Mouse (Mus musculus) c-Kit-positive CD71-positive TER-119-negative erythroid progenitor cells, embryonic 14.5 days (primary cell): Measurements from ENCODE around the gene Fam81a.
A peak's percentile ranks its signal among the peaks of the same experiment; 100 is the strongest.

Experiments used
- DNase-seq: peaks from one replicate; pipeline ENCODE4 v3.0.0-alpha.2; 2013; ENCODE audit warnings: low read depth

Fam81a gene

GRCm38 (mm10) chr9:70142460-70142859 lies at the start of gene Fam81a:
TSS of gene Fam81a (minus strand) at chr9:70142560.
- DNase-seq: no peak

- DNase-seq: no peak
Observed at GRCm38 (mm10) chr9:70182639-70183038, 40.3 kb upstream of the Fam81a start.

DNA sequence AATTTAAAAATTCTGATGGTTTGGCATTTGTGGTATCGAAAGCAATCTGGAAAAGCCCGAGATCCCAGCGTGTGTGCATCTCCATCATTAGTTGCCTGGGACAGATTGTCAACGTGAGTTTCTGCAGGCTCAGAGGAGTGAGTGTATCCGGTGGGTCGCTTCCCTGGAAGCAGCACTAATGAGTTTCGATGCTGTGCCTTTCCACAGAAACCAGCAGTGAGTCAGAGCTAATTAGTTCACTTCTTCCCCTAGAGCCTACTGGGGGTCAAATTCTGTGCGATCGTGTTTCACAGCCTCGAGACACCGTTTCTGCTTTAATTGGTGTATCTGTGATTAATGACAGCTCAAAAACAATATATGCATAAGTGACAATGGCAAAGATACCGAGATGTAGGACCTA lies 39.4 kb upstream of the Fam81a start:
- no peak for DNase-seq

DNA sequence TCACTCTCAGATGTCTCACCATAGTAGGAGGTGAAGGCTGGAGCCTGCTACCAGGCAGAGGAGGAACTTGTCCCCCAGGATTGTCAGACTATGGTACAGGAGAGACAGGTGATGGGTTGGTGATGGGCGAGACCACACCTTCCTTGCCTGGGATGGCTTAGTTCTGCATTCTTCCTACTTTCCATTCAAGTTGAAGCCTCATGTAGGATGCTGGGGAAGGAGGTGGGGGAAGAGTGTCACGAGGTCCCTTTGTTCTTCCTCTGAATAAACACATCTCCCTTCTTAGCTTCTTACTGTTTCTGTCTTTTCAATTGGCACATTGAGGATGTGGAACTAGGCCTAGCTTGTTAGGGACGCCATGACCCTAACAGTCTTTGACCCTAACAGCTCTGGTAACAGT lies 33.9 kb upstream of the Fam81a start:
- DNase-seq: no peak

DNA sequence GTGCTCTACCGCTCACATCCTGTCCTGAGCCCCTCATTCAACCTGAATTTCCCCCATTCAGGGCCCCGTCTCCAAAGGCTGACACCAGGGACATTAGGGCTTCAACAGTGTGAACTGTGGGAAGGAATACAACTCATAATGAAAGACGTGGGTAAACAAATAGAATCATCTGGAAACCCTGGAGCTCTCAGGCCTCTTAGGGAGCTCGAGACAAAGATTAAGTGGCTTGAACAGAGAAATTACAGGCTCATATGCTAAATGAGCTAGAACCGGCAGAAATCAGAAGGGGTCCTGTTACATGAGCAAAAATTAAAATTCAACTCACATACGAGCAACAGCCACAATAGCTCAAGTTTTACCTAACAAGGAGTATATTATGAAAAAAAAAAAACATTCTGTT lies 32.5 kb upstream of the Fam81a start:
- DNase-seq: no peak

DNA sequence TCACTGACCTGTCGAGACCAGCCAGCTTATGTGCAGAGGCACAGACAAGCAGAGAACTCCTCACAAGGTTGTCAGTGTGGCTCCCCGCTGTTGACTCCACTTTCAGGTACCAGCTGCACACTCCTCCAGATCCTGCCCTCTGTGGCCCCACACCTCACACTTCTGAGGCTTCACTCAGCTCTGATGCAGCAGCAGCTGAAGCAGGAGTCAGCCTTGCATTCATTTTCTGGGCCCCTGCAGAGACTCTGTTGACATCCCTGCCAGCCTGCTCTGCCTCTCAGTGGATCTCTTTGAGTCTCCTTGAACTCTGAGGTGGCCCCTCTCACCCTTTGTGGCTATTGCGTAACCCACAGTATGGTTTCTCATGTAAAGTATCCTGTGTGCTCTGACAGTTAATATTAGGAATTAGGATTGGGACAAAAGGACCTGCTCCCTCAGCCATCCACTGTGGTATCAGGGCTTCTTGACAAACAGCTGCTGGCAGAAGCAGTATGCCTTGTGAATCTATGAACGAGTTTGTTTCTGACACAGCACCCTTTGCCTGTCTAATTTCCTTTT lies 32.0 kb upstream of the Fam81a start:
- DNase-seq: no peak

DNA sequence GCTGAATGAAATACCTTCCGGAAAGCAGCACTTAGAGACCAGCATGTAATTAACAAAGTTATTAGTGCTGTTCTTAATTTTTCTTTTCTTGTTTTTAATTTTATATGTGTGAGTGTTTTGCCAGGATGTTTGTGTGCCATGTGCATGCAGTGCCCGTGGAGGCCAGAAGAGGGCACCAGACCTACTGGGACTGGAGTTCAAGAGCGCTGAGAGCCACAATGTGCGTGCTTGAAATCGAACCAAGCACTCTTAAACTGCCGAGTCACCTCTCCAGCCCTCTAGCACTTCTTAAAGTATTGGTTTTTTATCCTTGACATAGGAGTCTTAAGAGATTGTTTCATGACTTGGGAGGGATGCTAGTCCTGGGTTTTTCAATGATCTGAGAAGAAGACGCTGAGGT lies 26.6 kb upstream of the Fam81a start:
- DNase-seq: peak; percentile 2

DNA sequence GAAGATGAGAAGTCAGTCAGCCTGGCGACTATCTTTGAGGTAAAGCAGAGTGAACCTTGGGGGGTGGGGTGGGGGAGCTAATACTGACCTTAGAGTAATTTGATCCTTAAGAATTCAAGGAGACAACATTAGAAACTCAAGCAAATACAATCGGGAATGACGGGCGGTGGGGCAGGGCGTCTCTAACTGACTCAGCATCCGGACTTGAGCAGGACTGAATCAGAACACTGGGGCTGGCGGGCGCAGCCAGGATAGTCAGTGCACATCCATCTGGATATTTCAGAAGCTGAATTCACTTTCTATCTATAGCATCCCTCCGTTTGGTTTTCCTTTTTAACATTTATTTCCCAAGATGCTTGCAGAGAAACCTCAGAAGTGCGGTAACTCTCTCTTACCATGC lies 17.7 kb upstream of the Fam81a start:
- DNase-seq: no peak

DNA sequence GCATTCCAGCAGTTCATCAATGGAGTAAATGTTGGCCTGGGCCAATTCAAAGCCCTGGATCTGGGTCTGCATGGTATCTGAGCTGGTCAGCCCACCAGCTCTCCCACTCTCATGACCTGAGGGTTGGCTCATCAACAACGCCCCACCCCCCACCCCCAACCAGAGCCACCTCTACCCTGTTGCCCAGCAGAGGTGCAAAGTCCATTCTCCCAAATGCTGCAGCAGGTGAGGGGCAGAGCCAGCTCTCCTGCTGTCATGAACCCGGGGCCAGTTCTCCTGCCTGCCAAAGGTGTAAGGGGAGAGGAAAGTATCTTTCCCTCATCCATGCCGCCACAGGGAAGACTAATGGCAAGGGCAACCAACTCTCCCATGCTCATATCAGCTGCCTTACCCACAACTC lies 5.3 kb upstream of the Fam81a start:
- DNase-seq: no peak

DNA sequence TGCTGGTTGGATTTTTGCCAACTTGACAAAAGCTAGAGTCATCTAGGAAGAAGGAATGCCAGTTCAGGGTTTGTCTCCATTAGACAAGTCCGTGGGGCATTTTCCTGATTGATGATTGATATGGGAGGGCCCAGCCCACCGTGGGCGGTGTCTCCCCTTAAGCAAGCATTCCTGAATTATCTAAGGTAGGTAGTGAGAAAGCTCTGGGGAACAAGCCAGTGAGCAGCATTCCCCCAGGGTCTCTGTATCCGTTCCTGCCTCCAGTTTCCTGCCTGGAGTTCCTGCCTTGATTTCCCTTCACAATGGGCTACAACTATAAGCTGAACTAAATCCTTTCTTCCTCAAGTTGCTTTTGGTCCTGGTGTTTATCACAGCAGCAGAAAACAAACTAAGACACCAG lies 3.1 kb upstream of the Fam81a start:
- no peak for DNase-seq

DNA sequence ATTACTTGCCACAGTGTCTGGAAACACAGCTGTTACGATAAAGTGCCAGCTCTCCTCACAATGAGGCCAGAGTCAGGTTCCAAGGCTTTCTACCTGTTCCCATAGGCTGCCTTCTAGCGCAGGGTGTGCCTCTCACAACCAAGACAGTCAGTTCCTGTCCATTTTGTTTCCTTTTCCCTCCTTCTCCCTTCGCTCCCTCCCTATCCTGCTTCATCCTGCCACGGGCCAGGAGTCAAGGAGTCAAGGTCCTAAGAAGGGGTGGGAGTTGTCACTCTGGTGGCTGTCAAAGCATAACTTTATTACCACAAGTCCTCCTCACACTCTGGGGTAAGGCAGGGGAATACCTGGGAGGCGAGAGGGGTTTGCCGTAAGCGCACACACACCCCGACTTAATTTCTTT lies 966 bp upstream of the Fam81a start:
- DNase-seq: no peak

DNA sequence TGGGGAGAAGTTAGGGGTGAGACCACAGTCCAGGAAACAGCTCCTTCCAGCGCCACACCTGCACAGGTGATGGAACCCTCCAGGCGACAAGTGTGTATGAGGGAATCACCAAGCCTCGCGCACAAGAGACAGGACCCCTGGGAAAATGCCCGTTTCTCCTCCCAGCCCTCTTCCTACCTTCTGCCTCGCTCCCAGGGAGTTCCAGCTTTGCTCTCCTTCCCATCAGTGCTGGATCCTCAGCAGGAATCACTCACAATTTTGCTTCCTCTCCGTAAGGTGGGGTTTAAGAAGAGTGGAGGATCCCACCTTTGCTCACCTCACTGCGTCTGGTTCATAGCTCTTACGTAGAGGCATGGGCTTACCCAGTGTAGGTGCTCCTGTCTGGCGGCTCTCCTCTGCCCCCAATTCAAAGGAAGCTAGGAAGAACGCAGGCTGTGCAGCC lies 454 bp downstream of the Fam81a start:
- DNase-seq: no peak

DNA sequence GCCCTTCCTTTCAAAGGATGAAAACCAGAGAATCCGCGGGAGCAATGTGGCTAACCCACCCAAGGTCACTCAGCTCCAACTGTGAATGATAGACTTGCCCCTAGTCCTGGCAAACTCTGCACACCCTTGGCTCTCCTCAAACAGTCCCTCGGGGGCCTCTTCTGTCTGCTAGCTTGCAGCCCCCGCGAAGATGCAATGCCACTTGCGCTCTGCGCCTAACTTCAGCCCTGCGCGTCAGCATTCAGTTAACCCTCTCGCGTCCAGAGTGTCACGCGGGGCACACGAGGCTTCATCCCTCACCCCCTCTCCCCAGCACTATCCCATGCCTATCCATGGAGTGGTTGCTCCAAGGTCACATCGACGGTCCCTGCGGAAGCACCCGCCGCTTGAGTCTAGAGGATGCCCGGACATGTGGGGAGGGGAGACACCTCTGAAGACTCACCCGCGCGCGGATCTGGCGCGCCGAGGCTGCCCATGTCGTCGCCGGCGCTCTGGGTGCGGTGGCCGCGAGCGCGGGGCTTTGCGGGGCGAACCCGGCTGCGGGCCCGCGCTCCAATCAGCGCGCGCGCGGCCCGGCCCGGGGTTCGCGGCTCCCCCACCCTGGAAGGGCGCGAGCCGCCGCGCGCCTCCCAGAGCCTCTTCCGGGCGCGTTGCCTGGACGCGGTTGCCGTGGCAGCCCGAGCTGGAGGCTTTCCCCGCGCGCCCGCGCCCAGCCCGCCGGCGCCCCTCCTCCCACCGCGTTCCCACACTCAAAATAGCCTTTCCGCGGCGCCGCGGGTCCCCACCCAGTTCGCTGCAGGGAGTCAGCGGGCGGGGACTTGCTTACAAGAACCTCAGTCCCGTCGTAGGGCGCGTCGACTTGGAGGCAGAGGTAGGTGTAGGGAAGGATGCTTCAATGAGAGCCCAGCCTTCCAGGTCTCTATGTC lies 1.2 kb downstream of the Fam81a start:
- no peak for DNase-seq

DNA sequence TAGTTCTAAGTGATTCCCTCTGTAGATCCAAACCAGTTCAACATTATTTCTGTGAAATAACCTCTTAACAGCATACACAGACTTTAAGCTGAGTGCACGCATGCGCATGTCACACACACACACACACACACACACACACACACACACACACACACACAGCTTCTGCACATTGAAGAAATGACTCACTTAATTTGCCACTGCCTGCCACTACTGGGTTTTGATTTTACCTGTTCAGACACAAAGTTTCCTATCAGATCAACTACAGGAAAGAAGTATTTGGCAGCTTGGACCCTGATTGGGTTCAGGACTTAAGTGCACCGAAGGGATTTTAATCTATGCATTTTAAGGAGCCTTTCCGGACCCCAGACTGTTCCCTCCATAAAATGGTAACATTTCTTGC lies 2.0 kb downstream of the Fam81a start:
- DNase-seq: no peak

DNA sequence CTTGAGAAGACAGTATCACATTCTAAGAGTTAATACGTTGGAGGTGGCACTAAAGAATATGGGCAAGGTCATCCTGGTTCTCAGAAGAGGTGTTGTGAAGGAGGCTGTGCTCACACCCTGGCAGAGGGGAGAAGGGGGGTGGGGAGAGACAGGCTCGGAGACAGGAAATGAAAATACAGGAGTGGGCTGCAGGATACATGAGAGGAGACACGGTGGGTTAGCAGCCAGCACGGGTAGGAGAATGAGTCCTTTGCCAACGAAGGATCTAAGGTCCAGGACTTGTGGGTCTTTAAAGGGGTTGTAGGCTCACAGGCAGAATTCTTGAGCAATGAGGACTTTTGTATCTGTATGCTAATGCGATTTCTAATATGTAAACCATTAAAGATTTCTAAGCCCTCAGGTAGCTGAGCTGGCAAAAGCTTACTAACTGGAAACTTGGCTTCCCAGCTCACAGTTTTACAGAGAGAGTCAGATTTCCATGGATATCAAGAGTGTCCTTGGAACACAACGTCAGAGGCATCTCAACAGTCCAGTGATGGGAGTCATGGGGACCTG lies 3.0 kb downstream of the Fam81a start:
- no peak for DNase-seq

DNA sequence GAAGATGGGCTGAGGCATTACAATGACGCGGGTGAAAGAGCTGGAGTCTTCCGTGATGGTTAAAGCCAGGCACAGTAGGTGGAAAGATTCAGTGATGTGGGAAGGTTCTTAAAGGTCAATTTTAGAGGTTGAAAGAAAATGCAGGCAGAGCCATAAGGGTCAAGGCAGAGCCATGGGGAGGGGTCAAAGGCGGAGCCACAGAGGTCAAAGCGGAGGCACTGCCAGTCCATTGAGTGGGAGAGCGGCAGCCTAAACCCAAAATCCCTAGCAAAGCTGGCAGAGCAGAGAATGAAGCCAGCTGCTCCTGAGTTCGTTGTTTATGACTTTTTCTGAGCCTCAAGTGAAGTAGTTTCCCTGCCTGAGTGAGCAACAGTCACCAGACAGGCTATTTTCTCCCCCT lies 3.8 kb downstream of the Fam81a start:
- DNase-seq: no peak

- DNase-seq: no peak
Observed at GRCm38 (mm10) chr9:70137991-70138390, 4.4 kb downstream of the Fam81a start.

DNA sequence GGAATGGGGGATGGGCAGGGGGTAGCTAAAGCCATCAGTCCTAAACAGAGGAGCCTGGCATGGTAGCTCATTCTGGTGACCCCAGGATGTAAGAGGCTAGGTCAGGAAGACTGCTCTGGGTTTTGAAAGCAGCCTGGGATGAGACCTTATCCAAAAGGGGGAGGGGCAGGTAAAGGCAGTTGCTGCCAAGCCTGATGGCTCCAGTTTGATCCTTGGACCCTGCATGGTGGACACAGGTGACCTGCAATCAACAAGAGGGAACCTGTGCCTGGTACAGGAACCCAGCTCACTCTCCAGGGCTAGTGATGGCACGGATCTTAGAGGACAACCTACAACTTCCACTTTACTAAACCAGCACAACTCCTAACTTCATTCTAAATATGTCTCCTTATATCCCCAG lies 7.2 kb downstream of the Fam81a start:
- no peak for DNase-seq

GRCm38 (mm10) chr9:70134716-70135115 lies 7.6 kb downstream of the Fam81a start:
- DNase-seq: no peak

DNA sequence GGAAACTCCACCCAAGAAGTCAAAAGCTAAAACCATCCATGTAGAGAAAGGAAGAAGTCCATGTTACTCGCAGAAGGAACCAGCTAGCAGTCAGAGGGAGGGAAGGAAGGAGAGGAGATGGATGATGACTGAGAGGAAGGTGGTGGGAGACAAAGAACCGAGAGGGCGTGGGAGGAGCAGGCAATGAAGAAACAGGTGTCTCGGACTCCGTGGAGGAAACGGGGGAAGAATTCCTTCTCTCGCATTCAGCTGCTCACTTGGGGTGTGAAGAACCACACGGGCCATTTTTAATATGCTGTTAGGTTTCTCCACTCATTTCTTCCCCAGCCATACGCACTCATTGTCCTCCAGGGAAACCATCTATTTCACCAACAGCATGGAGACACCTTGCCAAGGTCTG lies 8.1 kb downstream of the Fam81a start:
- DNase-seq: no peak

DNA sequence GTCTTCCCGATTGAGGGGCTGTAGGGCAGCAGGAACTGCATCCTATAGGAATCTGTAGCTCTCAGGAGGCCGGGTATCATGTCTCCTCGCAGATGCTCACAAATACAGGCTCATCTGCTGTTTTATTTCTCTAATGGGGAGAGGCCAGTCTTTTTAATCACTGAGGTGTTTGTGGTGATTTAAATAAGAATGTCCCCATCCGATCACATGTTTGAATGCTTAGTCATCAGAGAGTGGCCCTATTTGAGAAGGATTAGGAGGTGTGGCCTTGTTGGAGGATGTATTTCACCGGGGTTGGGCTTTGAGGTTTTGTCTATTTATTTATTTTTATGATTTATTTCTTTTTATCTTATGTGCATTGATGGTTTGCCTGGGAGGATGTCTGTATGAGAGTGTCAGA lies 11.6 kb downstream of the Fam81a start:
- DNase-seq: no peak

- DNase-seq: no peak
Observed at GRCm38 (mm10) chr9:70111869-70112286, 30.5 kb downstream of the Fam81a start.

GRCm38 (mm10) chr9:70110871-70111270 lies 31.5 kb downstream of the Fam81a start:
- no peak for DNase-seq
